Mouse (Mus musculus) midbrain, embryonic 13.5 days (tissue): ENCODE measurements at regions not wholly inside any gene's neighbourhood (a gene's known extent, or its start where the extent isn't known, plus 50 kb on each side); places are given as distances from the start of the nearest gene placed in this dataset.

Experiments used
- ATAC-seq: fragments of 200-750 bp; cut with Nextera tagmentation; 2 replicates; pipeline ENCODE4 v1.8.0; 2017; ENCODE audit warnings: mild to moderate bottlenecking, moderate TSS enrichment, moderate library complexity
- H3K27ac ChIP-seq: fragments of 300-500 bp; sonication (generic); 2 replicates; pipeline ENCODE4 v1.5.1; 2015; ENCODE audit warnings: inconsistent platforms, mild to moderate bottlenecking, moderate library complexity
- H3K27me3 ChIP-seq: fragments of 300-500 bp; sonication (generic); 2 replicates; pipeline ENCODE4 v1.6.1; 2015; ENCODE audit warnings: mild to moderate bottlenecking, inconsistent platforms
- H3K36me3 ChIP-seq: fragments of 300-500 bp; sonication (generic); 2 replicates; pipeline ENCODE4 v1.6.1; 2015; ENCODE audit warnings: mild to moderate bottlenecking, inconsistent platforms
- H3K4me1 ChIP-seq: fragments of 300-500 bp; sonication (generic); replicated peaks from 2 replicates; pipeline ENCODE4 v1.6.1; 2015; ENCODE audit warnings: inconsistent platforms
- H3K4me2 ChIP-seq: fragments of 300-500 bp; sonication (generic); replicated peaks from 2 replicates; pipeline ENCODE4 v1.6.1; 2015; ENCODE audit warnings: moderate library complexity, mild to moderate bottlenecking, inconsistent platforms
- H3K4me3 ChIP-seq: fragments of 300-500 bp; sonication (generic); replicated peaks from 2 replicates; pipeline ENCODE4 v1.5.1; 2015; ENCODE audit warnings: mild to moderate bottlenecking, inconsistent platforms
- H3K9ac ChIP-seq: fragments of 300-500 bp; sonication (generic); replicated peaks from 2 replicates; pipeline ENCODE4 v1.6.1; 2015; ENCODE audit warnings: mild to moderate bottlenecking, inconsistent platforms
- H3K9me3 ChIP-seq: fragments of 300-500 bp; sonication (generic); 2 replicates; pipeline ENCODE4 v1.6.1; 2016; ENCODE audit warnings: mild to moderate bottlenecking, inconsistent platforms
- WGBS: fragments of 180-500 bp; shearing (Covaris S2); methylation state at CpG from one replicate; pipeline ENCODE4 v1.1.7; 2015; 5-methylcytosine and 5-hydroxymethylcytosine counted together

GRCm38 (mm10) chr2:38420498-38420897, 81.4 kb downstream of the Lhx2 start:
- H3K4me3 ChIP-seq, result no peak overlapping the region
- WGBS, result 57% methylated on average over 3 of the region's 3 CpGs
- no peak overlapping the region for H3K27ac ChIP-seq
- ATAC-seq, result no peak
- no peaks in the 10 kb centered on the region for H3K9me3 ChIP-seq
- H3K27me3 ChIP-seq, result peaks cover 4% of the 10 kb centered on the region; the same call in 1 of the 2 replicates
- peaks cover 28% of the 10 kb centered on the region for H3K4me1 ChIP-seq
- H3K4me2 ChIP-seq, result no peak overlapping the region
- no peak overlapping the region for H3K9ac ChIP-seq
- H3K36me3 ChIP-seq, result no peaks in the 10 kb centered on the region

DNA sequence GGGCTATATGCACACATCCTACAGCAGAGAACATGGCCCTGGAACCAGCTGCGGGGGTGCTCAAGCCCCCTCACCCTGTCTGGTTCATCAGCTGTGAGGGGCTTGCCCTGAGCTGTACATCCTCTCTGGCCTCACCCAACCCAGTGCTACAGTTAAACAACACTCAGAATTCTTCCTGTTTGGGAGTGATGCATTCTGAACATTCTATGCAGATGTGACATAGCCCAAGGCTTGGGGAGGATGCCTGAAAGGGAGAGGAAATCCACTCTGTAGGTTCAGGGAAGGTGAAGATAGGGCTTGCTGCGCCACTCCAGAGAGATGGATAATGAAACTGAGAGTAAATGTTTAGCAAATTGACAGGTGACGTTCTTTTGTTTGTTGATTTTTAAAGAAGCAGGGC, 83.3 kb downstream of the Lhx2 start:
- peaks cover 28% of the 10 kb centered on the region for H3K4me1 ChIP-seq
- no peak overlapping the region for H3K4me2 ChIP-seq
- no peak for ATAC-seq
- H3K9ac ChIP-seq, result no peak overlapping the region
- H3K36me3 ChIP-seq, result no peaks in the 10 kb centered on the region
- no peaks in the 10 kb centered on the region for H3K9me3 ChIP-seq
- no peaks in the 10 kb centered on the region; the same call in 1 of the 2 replicates for H3K27me3 ChIP-seq
- no peak overlapping the region for H3K4me3 ChIP-seq
- WGBS, result 90% methylated on average over 3 of the region's 3 CpGs
- H3K27ac ChIP-seq, result no peak overlapping the region

DNA sequence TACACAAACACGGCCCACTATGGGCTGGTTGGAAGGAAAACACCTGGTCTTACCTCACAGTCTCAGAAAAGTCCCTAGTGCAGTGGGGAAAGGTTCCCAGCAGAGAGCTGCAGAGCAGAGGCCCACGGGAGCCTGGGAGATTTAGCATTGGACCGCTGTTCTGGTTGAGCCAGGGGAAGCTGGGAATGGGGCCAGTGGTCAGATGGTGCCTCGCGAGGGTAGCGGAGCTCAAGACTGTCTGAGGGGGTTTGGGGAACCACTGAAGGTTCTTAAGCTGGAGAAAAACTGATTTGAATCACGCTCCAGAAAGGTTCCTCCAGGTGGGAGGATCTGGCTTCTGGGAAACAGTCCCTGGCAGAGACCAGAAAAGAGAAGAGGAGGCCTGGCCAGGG, 84.8 kb downstream of the Lhx2 start:
- peak; percentile 19 for ATAC-seq
- H3K9ac ChIP-seq, result peak overlapping the region; percentile 55
- no peaks in the 10 kb centered on the region; the same call in 1 of the 2 replicates for H3K27me3 ChIP-seq
- H3K4me1 ChIP-seq, result peaks cover 28% of the 10 kb centered on the region
- 9% methylated on average over 7 of the region's 7 CpGs for WGBS
- H3K36me3 ChIP-seq, result no peaks in the 10 kb centered on the region
- peak overlapping the region; percentile 34 for H3K4me2 ChIP-seq
- H3K4me3 ChIP-seq, result no peak overlapping the region
- no peaks in the 10 kb centered on the region for H3K9me3 ChIP-seq
- peak overlapping the region; percentile 92 for H3K27ac ChIP-seq

DNA sequence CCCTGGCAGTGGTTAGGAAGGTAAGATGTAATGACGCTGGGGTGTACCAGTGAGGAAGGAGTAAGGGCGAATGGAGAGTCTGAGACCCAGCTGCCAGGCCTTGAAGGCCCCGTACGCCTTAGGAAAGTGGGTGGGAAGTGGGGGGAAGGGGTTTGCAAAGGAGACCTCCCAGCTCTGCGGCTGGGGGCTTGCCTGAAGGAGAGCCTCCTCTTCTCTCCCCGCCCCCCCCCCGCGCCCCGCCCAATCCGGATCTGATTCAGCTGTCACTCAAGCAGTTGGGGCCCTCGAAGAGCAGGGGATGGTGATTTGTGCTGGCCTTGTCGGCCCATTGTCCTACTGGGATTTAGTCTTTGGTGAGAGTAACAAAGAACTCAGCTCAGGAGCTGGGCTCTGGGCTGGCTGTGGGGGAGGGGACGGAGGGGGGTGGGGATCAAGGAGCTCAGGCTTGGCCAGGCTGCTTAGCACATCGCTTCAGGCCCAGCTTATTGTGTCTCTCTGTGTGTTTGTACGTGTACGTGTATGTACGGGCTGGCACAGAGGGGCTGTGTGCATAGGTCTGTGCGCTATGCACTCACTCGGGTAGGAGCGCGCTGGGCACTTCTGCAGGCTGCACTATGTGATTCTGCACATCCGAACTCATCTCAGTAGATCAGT, 85.3 kb downstream of the Lhx2 start:
- ATAC-seq, result peak; percentile 94
- Histone ChIP-seq H3K27ac (peak overlapping the region; percentile 92), H3K4me3 (no peak overlapping the region; the same call in 1 of the 2 replicates), H3K9me3 (no peaks in the 10 kb centered on the region), H3K27me3 (peaks cover 3% of the 10 kb centered on the region; the same call in 1 of the 2 replicates), H3K9ac (peak overlapping the region; percentile 55), H3K36me3 (no peaks in the 10 kb centered on the region), H3K4me2 (peak overlapping the region; percentile 34), H3K4me1 (peaks cover 28% of the 10 kb centered on the region)
- WGBS, result under 1% methylated on average over 17 of the region's 22 CpGs

DNA sequence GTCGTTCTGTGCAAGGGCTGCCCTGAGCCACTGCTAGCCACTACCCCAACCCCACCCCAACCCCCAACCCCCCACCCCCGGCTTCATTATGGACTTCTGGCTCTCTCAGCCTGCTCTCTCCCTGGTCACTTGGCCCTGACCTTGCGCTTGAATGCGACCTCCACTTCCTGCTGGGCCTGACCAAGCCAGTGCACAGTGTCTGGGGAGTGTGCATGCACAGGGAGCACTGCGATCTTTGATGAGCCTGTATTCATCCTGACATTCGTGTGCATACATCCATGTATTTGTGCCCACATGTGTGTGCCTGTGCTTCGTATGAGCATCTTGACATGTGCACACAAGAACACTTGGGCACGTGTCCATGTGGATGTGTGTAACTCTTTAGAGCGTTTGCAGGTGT, 85.9 kb downstream of the Lhx2 start:
- 10% methylated on average over 9 of the region's 9 CpGs for WGBS
- Histone ChIP-seq H3K27ac (peak overlapping the region; percentile 92), H3K4me1 (peaks cover 28% of the 10 kb centered on the region), H3K9ac (peak overlapping the region; percentile 55), H3K4me2 (peak overlapping the region; percentile 34), H3K4me3 (no peak overlapping the region), H3K36me3 (no peaks in the 10 kb centered on the region), H3K9me3 (no peaks in the 10 kb centered on the region), H3K27me3 (peaks cover 3% of the 10 kb centered on the region; the same call in 1 of the 2 replicates)
- ATAC-seq, result no peak; the same call in 1 of the 2 replicates

- Histone ChIP-seq H3K9ac (no peak overlapping the region), H3K9me3 (no peaks in the 10 kb centered on the region), H3K4me1 (peaks cover 10% of the 10 kb centered on the region), H3K27ac (no peak overlapping the region), H3K36me3 (no peaks in the 10 kb centered on the region), H3K4me2 (no peak overlapping the region), H3K27me3 (peaks cover 9% of the 10 kb centered on the region; the same call in 1 of the 2 replicates), H3K4me3 (no peak overlapping the region)
- WGBS, result 38% methylated on average over 6 of the region's 6 CpGs
- no peak for ATAC-seq
Observed at GRCm38 (mm10) chr2:38429752-38430378, 81.6 kb upstream of the Nek6 start.

DNA sequence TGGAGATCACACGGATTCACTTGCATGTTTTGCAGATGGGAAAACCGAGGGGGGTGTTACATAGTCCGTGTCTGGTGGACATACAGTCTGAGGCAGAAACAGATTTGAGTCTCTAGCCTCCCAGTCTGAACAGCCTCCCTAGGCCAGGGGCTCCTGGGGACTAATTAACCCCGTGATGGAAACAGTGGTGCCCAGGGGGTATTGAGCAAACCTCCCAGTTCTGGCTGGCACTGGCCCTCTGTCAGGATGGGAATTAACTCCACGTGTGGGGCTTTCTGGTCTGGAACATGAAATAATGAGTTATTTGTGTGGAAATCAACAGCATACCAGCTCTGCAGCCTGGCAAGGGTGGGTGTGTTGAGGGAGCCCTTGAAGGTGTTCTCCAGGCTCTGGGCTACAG, 79.9 kb upstream of the Nek6 start:
- H3K27me3 ChIP-seq, result peaks cover 9% of the 10 kb centered on the region; the same call in 1 of the 2 replicates
- H3K4me2 ChIP-seq, result no peak overlapping the region
- H3K27ac ChIP-seq, result no peak overlapping the region
- no peak overlapping the region for H3K9ac ChIP-seq
- no peak for ATAC-seq
- H3K36me3 ChIP-seq, result no peaks in the 10 kb centered on the region
- H3K4me3 ChIP-seq, result no peak overlapping the region
- no peaks in the 10 kb centered on the region for H3K9me3 ChIP-seq
- WGBS, result 65% methylated on average over 5 of the region's 5 CpGs
- H3K4me1 ChIP-seq, result 0 out of 2 replicates have a peak, but pooled peaks cover 5% of the 10 kb centered on the region

GRCm38 (mm10) chr2:38433736-38434135, 77.7 kb upstream of the Nek6 start:
- no peak overlapping the region for H3K27ac ChIP-seq

GRCm38 (mm10) chr2:38436701-38437100, 74.7 kb upstream of the Nek6 start:
- H3K4me1 ChIP-seq, result 0 out of 2 replicates have a peak, but pooled peaks cover 1% of the 10 kb centered on the region
- ATAC-seq, result no peak
- no peaks in the 10 kb centered on the region for H3K36me3 ChIP-seq
- no peaks in the 10 kb centered on the region for H3K27me3 ChIP-seq
- H3K9ac ChIP-seq, result no peak overlapping the region
- H3K9me3 ChIP-seq, result no peaks in the 10 kb centered on the region
- no peak overlapping the region for H3K4me2 ChIP-seq
- 87% methylated on average over 4 of the region's 4 CpGs for WGBS
- H3K4me3 ChIP-seq, result no peak overlapping the region
- no peak overlapping the region for H3K27ac ChIP-seq

More at GRCm38 (mm10) chr2:38433736-38434135, 77.7 kb upstream of the Nek6 start:
- no peak overlapping the region for H3K9ac ChIP-seq
- no peaks in the 10 kb centered on the region for H3K9me3 ChIP-seq
- H3K4me3 ChIP-seq, result no peak overlapping the region
- H3K36me3 ChIP-seq, result no peaks in the 10 kb centered on the region
- no peak for ATAC-seq
- peaks cover 9% of the 10 kb centered on the region; the same call in 1 of the 2 replicates for H3K27me3 ChIP-seq
- H3K4me2 ChIP-seq, result no peak overlapping the region
- whole genome bisulfite sequencing, result 20% methylated on average over 3 of the region's 3 CpGs
- H3K4me1 ChIP-seq, result 0 out of 2 replicates have a peak, but pooled peaks cover 5% of the 10 kb centered on the region

DNA sequence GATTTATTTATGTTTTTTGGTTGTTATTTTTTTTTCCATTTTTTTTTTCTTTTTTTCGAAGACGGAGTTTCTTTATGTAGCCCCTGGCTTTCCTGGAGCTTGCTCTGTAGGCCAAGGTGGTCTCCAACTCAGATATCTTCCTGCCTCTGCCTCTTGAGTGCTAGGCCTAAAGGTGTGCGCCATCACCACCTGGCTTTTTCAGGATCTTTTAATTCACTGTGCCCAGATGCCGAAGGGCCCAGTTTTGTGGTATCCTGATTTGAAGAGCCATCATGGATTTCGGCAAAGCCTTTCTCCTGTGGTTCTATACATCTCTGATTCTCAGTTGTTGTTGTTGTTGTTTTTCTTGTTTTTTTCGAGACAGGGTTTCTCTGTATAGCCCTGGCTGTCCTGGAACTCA, 72.3 kb upstream of the Nek6 start:
- WGBS, result 93% methylated on average over 6 of the region's 6 CpGs
- Histone ChIP-seq H3K9me3 (no peaks in the 10 kb centered on the region), H3K9ac (no peak overlapping the region), H3K27ac (no peak overlapping the region), H3K4me2 (no peak overlapping the region), H3K4me1 (no peaks in the 10 kb centered on the region), H3K27me3 (no peaks in the 10 kb centered on the region), H3K36me3 (no peaks in the 10 kb centered on the region), H3K4me3 (no peak overlapping the region)
- no peak for ATAC-seq

DNA sequence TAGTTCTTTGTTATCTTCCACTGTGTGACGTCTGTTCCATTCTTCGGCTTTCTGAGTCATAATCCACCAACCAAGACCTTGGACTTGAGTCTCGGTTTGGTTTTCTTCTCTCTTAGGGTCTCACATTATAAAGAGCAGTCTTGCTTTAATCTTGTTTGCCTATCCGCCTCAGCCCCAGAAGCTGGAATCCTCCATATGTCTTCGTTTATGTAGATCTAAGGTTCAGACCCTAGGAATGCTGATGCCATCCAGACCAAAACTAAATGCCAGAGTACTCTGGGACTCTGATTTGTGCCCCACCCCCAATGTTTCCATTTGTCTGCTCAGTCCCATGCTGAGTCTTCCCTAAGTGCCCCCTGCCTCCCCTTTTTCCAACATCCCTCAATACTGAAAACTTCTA, 71.5 kb upstream of the Nek6 start:
- no peak overlapping the region for H3K4me2 ChIP-seq
- H3K4me1 ChIP-seq, result no peaks in the 10 kb centered on the region
- H3K4me3 ChIP-seq, result no peak overlapping the region
- H3K9me3 ChIP-seq, result no peaks in the 10 kb centered on the region
- no peak overlapping the region for H3K9ac ChIP-seq
- no peaks in the 10 kb centered on the region for H3K27me3 ChIP-seq
- no peaks in the 10 kb centered on the region for H3K36me3 ChIP-seq
- no peak overlapping the region for H3K27ac ChIP-seq
- ATAC-seq, result no peak
- WGBS, result 71% methylated on average over 5 of the region's 5 CpGs

GRCm38 (mm10) chr2:38449092-38449491, 62.4 kb upstream of the Nek6 start:
- H3K27ac ChIP-seq, result no peak overlapping the region
- no peaks in the 10 kb centered on the region for H3K36me3 ChIP-seq
- 88% methylated on average over 6 of the region's 6 CpGs for WGBS
- no peaks in the 10 kb centered on the region for H3K9me3 ChIP-seq
- no peak overlapping the region for H3K4me2 ChIP-seq
- ATAC-seq, result no peak
- H3K4me1 ChIP-seq, result no peaks in the 10 kb centered on the region
- H3K9ac ChIP-seq, result no peak overlapping the region
- no peaks in the 10 kb centered on the region for H3K27me3 ChIP-seq
- H3K4me3 ChIP-seq, result no peak overlapping the region
